Comparison of ENCODE assay signal across 25 mouse cellular contexts in genomic region chr7:48754415-48754974, GRCm38 (mm10).
"Had no signal": no experiment of that assay in that cellular context is flagged by ENCODE, and none has a peak within 500 bp of the region (broad histone marks: within the 10 kb centered on the region; RNA-seq: fewer than 3 reads in every experiment).

No protein-coding gene starts in this region.

- H3K36me3 ChIP-seq: heart, embryonic 13.5 days; heart, embryonic 15.5 days; hindbrain, embryonic 10.5 days; hindbrain, embryonic 13.5 days; hindbrain, embryonic 15.5 days; kidney, embryonic 15.5 days; limb, embryonic 13.5 days; limb, embryonic 15.5 days; liver, embryonic 12.5 days had no signal

- H3K9ac ChIP-seq: heart, embryonic 13.5 days; heart, embryonic 15.5 days; hindbrain, embryonic 13.5 days; hindbrain, embryonic 15.5 days; kidney, embryonic 15.5 days; limb, embryonic 13.5 days; limb, embryonic 15.5 days; liver, embryonic 12.5 days had no signal

- DNase-seq: gastrocnemius, postnatal 25 days; heart, adult 2 months; heart, postnatal 14 days; heart, postnatal 4 days; kidney, adult 11 months; kidney, adult 2 months; kidney, adult 9 months; kidney, postnatal 14 days; kidney, postnatal 36 days; layer of hippocampus, adult 9-11 months; layer of hippocampus, postnatal 36 days; left cerebral cortex, postnatal 4 days had no signal

- H3K9me3 ChIP-seq: heart, embryonic 13.5 days; heart, embryonic 15.5 days; hindbrain, embryonic 10.5 days; hindbrain, embryonic 13.5 days; hindbrain, embryonic 15.5 days; kidney, embryonic 15.5 days; limb, embryonic 13.5 days; limb, embryonic 15.5 days; liver, embryonic 12.5 days had no signal

- H3K4me2 ChIP-seq: heart, embryonic 11.5 days; heart, embryonic 13.5 days; heart, embryonic 15.5 days; hindbrain, embryonic 13.5 days; hindbrain, embryonic 15.5 days; kidney, embryonic 15.5 days; limb, embryonic 13.5 days; limb, embryonic 15.5 days; liver, embryonic 12.5 days had no signal

- H3K27ac ChIP-seq: heart, adult 2 months; heart, embryonic 13.5 days; heart, embryonic 15.5 days; hindbrain, embryonic 10.5 days; hindbrain, embryonic 13.5 days; hindbrain, embryonic 15.5 days; hindbrain, postnatal 0 days; kidney, embryonic 15.5 days; kidney, postnatal 0 days; limb, embryonic 13.5 days; limb, embryonic 15.5 days; liver, embryonic 12.5 days had no signal

- H3K27me3 ChIP-seq: heart, embryonic 15.5 days; hindbrain, embryonic 15.5 days; kidney, embryonic 15.5 days; limb, embryonic 13.5 days; limb, embryonic 15.5 days; liver, embryonic 12.5 days had no signal

- H3K4me3 ChIP-seq: heart, adult 2 months; heart, embryonic 13.5 days; heart, embryonic 15.5 days; hindbrain, embryonic 10.5 days; hindbrain, embryonic 13.5 days; hindbrain, embryonic 15.5 days; kidney, embryonic 15.5 days; limb, embryonic 13.5 days; limb, embryonic 15.5 days; liver, embryonic 12.5 days had no signal

- ATAC-seq: forebrain, embryonic 16.5 days; hindbrain, postnatal 0 days; liver, embryonic 12.5 days had no signal
